Comparison of ENCODE assay signal across 13 mouse cellular contexts in the genomic region with DNA sequence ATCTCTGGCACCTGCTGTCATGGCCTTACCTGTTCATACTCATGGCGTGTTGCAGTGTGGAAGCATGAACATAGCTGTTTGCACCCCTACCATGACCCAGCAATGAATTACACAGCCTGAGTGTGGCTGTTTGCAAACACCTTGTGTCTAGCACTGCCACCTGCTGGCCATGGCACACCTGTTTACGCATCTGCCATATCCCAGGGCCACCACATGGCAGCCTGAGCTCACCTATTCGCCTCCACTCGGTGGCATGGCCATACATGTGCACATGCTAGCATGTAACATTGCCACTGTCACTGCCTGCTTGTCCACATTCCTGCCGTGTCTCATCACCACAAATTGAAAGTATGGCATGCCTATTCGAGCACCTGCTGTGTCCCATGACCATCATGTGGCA. TPM values are rescaled to one million over a fixed set of nuclear protein-coding genes. Genes with fewer than 3 reads are reported as not detected.
A peak's percentile ranks its signal among the peaks of the same experiment; 100 is the strongest.
DNase-seq lines count a peak whose midpoint lies in the region; ATAC-seq lines count a peak whose summit lies in the region.
"Had no signal": no experiment of that assay in that cellular context is flagged by ENCODE, and none has a peak within 500 bp of the region (broad histone marks: within the 10 kb centered on the region; RNA-seq: fewer than 3 reads in every experiment).

No protein-coding gene starts in this region.

- DNase-seq in kidney, postnatal 10 days, result peak; percentile 24
- DNase-seq in 416B (ENCODE audit: low read depth) (peak; percentile 31), adipocyte (ENCODE audit: low spot score) (no peak)
- peak; percentile 59 for DNase-seq in CD4-positive, CD25-positive, alpha-beta regulatory T cell, adult 2 months (ENCODE audit: low read depth, low spot score)
- peak; percentile 38 for DNase-seq in limb, embryonic 11.5 days (ENCODE audit: low spot score)
- DNase-seq in T-cell, adult 2 months (ENCODE audit: low spot score), result no peak
- no peak for DNase-seq in hindbrain, embryonic 14.5 days (ENCODE audit: low spot score)
- DNase-seq: cerebellum, adult 9-11 months; right cerebral cortex, postnatal 25 days had no signal

- H3K9me3 ChIP-seq in kidney, embryonic 15.5 days (replicated peaks), result no peaks in the 10 kb centered on the region
- H3K9me3 ChIP-seq in limb, embryonic 11.5 days (ENCODE audit: control insufficient read depth, low read length), result no peaks in the 10 kb centered on the region
- no peaks in the 10 kb centered on the region for H3K9me3 ChIP-seq in hindbrain, embryonic 14.5 days (ENCODE audit: control insufficient read depth, low read length)
- H3K9me3 ChIP-seq: limb, embryonic 13.5 days had no signal

- WGBS in kidney, embryonic 15.5 days, result 74% methylated on average over 6 of the region's 6 CpGs
- 72% methylated on average over 6 of the region's 6 CpGs for WGBS in limb, embryonic 11.5 days
- 80% methylated on average over 6 of the region's 6 CpGs for WGBS in hindbrain, embryonic 14.5 days

- no peaks in the 10 kb centered on the region for H3K27me3 ChIP-seq in kidney, embryonic 15.5 days
- H3K27me3 ChIP-seq in limb, embryonic 11.5 days (ENCODE audit: control insufficient read depth, insufficient read depth, low read length), result no peaks in the 10 kb centered on the region
- no peaks in the 10 kb centered on the region for H3K27me3 ChIP-seq in hindbrain, embryonic 14.5 days (ENCODE audit: control insufficient read depth, insufficient read depth, low read length)

- no peak overlapping the region for H3K4me2 ChIP-seq in kidney, embryonic 15.5 days
- no peak overlapping the region for H3K4me2 ChIP-seq in limb, embryonic 11.5 days (ENCODE audit: low read depth, severe bottlenecking)
- H3K4me2 ChIP-seq in hindbrain, embryonic 14.5 days (replicated peaks), result no peak overlapping the region
- H3K4me2 ChIP-seq: limb, embryonic 13.5 days had no signal

- H3K4me1 ChIP-seq in kidney, embryonic 15.5 days, result 0 out of 2 replicates have a peak, but pooled peaks cover 4% of the 10 kb centered on the region
- no peaks in the 10 kb centered on the region for H3K4me1 ChIP-seq in limb, embryonic 11.5 days (ENCODE audit: control insufficient read depth, insufficient read depth, low read length)
- 0 out of 2 replicates have a peak, but pooled peaks cover 5% of the 10 kb centered on the region for H3K4me1 ChIP-seq in hindbrain, embryonic 14.5 days (replicated peaks; ENCODE audit: control insufficient read depth, insufficient read depth, low read length)

- no peak for ATAC-seq in kidney, embryonic 15.5 days (replicated peaks; ENCODE audit: low FRiP score)
- no peak for ATAC-seq in limb, embryonic 11.5 days (ENCODE audit: insufficient number of reproducible peaks, low FRiP score, low TSS enrichment, low read depth)
- no peak for ATAC-seq in hindbrain, embryonic 14.5 days (ENCODE audit: low FRiP score)
- ATAC-seq: hindbrain, embryonic 16.5 days had no signal

- no peak overlapping the region for H3K27ac ChIP-seq in kidney, embryonic 15.5 days
- no peak overlapping the region for H3K27ac ChIP-seq in limb, embryonic 11.5 days (replicated peaks; ENCODE audit: low read depth, low read length)
- H3K27ac ChIP-seq in hindbrain, embryonic 14.5 days, result no peak overlapping the region
- H3K27ac ChIP-seq: limb, embryonic 13.5 days had no signal

- H3K4me3 ChIP-seq in kidney, embryonic 15.5 days (replicated peaks), result no peak overlapping the region
- H3K4me3 ChIP-seq in limb, embryonic 11.5 days (ENCODE audit: low read depth, low read length), result no peak overlapping the region
- H3K4me3 ChIP-seq in hindbrain, embryonic 14.5 days (replicated peaks; ENCODE audit: low read length), result no peak overlapping the region
- H3K4me3 ChIP-seq: limb, embryonic 13.5 days; myocyte had no signal

- H3K36me3 ChIP-seq in kidney, embryonic 15.5 days, result no peaks in the 10 kb centered on the region
- H3K36me3 ChIP-seq in limb, embryonic 11.5 days (ENCODE audit: control insufficient read depth, insufficient read depth, low read length), result no peaks in the 10 kb centered on the region
- H3K36me3 ChIP-seq in hindbrain, embryonic 14.5 days (replicated peaks; ENCODE audit: control insufficient read depth, insufficient read depth), result no peaks in the 10 kb centered on the region
- H3K36me3 ChIP-seq: limb, embryonic 13.5 days had no signal

- no peak overlapping the region for H3K9ac ChIP-seq in kidney, embryonic 15.5 days
- no peak overlapping the region for H3K9ac ChIP-seq in limb, embryonic 11.5 days (ENCODE audit: low read length)
- no peak overlapping the region for H3K9ac ChIP-seq in hindbrain, embryonic 14.5 days
- H3K9ac ChIP-seq: limb, embryonic 13.5 days had no signal

RNA-seq across cellular contexts. Expression of gene Gnaz, which starts 37.4 kb away (rescaled TPM):
- polyA plus RNA-seq in kidney, embryonic 15.5 days (2015; fragmentation: Nextera tagmentation; extraction: Ambion mirVana), result 5.3 and 6.7 TPM in 2 replicates
- 2.5 and 3.1 TPM in 2 replicates for polyA plus RNA-seq in limb, embryonic 11.5 days (2014; fragmentation: Nextera tagmentation; extraction: Ambion mirVana)
- polyA plus RNA-seq in hindbrain, embryonic 14.5 days (2014; fragmentation: Nextera tagmentation; extraction: Ambion mirVana), result 66.8 and 77.7 TPM in 2 replicates

Comparison
In these comparisons a context has a peak if more than half of its experiments do, and no peak if none do; other contexts are left out.
1. DNase-seq: peak in kidney, postnatal 10 days (single experiment), 416B (single experiment), CD4-positive, CD25-positive, alpha-beta regulatory T cell, adult 2 months (single experiment) and limb, embryonic 11.5 days (single experiment); none in T-cell, adult 2 months (single experiment), hindbrain, embryonic 14.5 days (single experiment) and adipocyte (single experiment).